14 mouse cellular contexts compared by ENCODE assay signal in the genomic region with DNA sequence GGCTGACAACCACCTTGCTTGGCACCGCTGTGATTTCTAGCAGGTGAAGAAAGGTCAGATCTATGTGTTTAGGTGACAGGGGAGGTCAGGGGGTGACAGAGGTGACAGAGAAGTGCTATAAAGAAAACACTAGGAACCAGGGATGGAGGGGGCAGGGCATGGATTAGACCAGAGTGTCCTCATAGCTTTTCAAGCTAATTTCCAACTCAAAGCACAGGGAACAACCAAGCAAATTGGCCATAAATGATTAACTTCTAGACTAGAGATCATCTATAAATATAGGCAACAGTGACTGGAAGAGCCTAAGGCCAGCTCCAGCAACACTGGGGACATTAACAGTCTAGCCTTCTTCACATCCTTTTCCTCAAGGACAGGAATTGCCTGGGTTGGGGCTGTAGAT.
A peak's percentile ranks its signal among the peaks of the same experiment; 100 is the strongest.
DNase-seq lines count a peak whose midpoint lies in the region; ATAC-seq and TF ChIP-seq lines count a peak whose summit lies in the region.
"Had no signal": no experiment of that assay in that cellular context is flagged by ENCODE, and none has a peak within 500 bp of the region (broad histone marks: within the 10 kb centered on the region; RNA-seq: fewer than 3 reads in every experiment).

No protein-coding gene starts in this region.

- H3K79me2 ChIP-seq in liver, adult 2 months (ENCODE audit: control insufficient read depth, insufficient read depth, low read length): no peaks in the 10 kb centered on the region

- no peaks in the 10 kb centered on the region for H3K27me3 ChIP-seq in neural tube, embryonic 13.5 days
- H3K27me3 ChIP-seq in liver, adult 2 months (ENCODE audit: control insufficient read depth, insufficient read depth, low read length): no peaks in the 10 kb centered on the region
- H3K27me3 ChIP-seq in neural tube, embryonic 15.5 days (replicated peaks): no peaks in the 10 kb centered on the region; the same call in 1 of the 2 replicates
- H3K27me3 ChIP-seq: embryonic facial prominence, embryonic 12.5 days; neural tube, embryonic 12.5 days had no signal

- H3K36me3 ChIP-seq in neural tube, embryonic 13.5 days: no peaks in the 10 kb centered on the region
- H3K36me3 ChIP-seq in liver, adult 2 months (ENCODE audit: control insufficient read depth, insufficient read depth, low read length): no peaks in the 10 kb centered on the region
- no peaks in the 10 kb centered on the region for H3K36me3 ChIP-seq in neural tube, embryonic 15.5 days
- H3K36me3 ChIP-seq: embryonic facial prominence, embryonic 12.5 days; heart, embryonic 10.5 days; neural tube, embryonic 12.5 days had no signal

- intact Hi-C loops in heart, postnatal 10 days (cut with DNase I): no loop called here

- WGBS in neural tube, embryonic 13.5 days: 66% methylated on average over 1 of the region's 1 CpGs
- 26% methylated on average over 1 of the region's 1 CpGs for WGBS in liver, adult 2 months
- WGBS in neural tube, embryonic 15.5 days: 71% methylated on average over 1 of the region's 1 CpGs

- H3K9ac ChIP-seq in neural tube, embryonic 13.5 days: no peak overlapping the region
- H3K9ac ChIP-seq in liver, adult 2 months (ENCODE audit: low read depth, low read length): no peak overlapping the region
- H3K9ac ChIP-seq in neural tube, embryonic 15.5 days (replicated peaks): no peak overlapping the region
- H3K9ac ChIP-seq: embryonic facial prominence, embryonic 12.5 days; neural tube, embryonic 12.5 days had no signal

- H3K9me3 ChIP-seq in neural tube, embryonic 13.5 days: no peaks in the 10 kb centered on the region
- H3K9me3 ChIP-seq in neural tube, embryonic 15.5 days (replicated peaks): no peaks in the 10 kb centered on the region
- H3K9me3 ChIP-seq: embryonic facial prominence, embryonic 12.5 days; heart, embryonic 10.5 days; neural tube, embryonic 12.5 days had no signal

- peak overlapping the region; percentile 35; the same call in 1 of the 2 replicates for H3K27ac ChIP-seq in neural tube, embryonic 13.5 days (replicated peaks)
- no peak overlapping the region for H3K27ac ChIP-seq in liver, adult 2 months (replicated peaks; ENCODE audit: insufficient read depth, low read depth, low read length)
- no peak overlapping the region for H3K27ac ChIP-seq in neural tube, embryonic 15.5 days (replicated peaks)
- H3K27ac ChIP-seq: embryonic facial prominence, embryonic 12.5 days; heart, embryonic 10.5 days; neural tube, embryonic 12.5 days had no signal

- no peak overlapping the region for H3K4me3 ChIP-seq in neural tube, embryonic 13.5 days
- H3K4me3 ChIP-seq in liver, adult 2 months (ENCODE audit: insufficient read depth, low read depth, low read length): no peak overlapping the region
- H3K4me3 ChIP-seq in neural tube, embryonic 15.5 days (replicated peaks): no peak overlapping the region
- H3K4me3 ChIP-seq: embryonic facial prominence, embryonic 12.5 days; heart, embryonic 10.5 days; neural tube, embryonic 12.5 days had no signal

- no peak for TF ChIP-seq CTCF in liver, adult 2 months (IDR thresholded peaks at IDR 0.05; ENCODE audit: low read depth, low read length)

- no peak for DNase-seq in neural tube, embryonic 10.5 days (ENCODE audit: extremely low spot score, low spot score)
- DNase-seq in kidney, adult 9 months: peak; percentile 84
- DNase-seq in liver, adult 2 months (ENCODE audit: extremely low read depth, low read depth, low spot score): peak; percentile 37
- no peak for DNase-seq in adipocyte (ENCODE audit: low spot score)
- DNase-seq in heart, postnatal 10 days: no peak
- no peak for DNase-seq in right cerebral cortex, postnatal 36 days (ENCODE audit: low spot score in 2 of 2)
- DNase-seq: lung, adult 18-20 months; thymus, postnatal 14 days had no signal

- H3K4me1 ChIP-seq in neural tube, embryonic 13.5 days (replicated peaks): peaks cover 18% of the 10 kb centered on the region
- peaks cover 2% of the 10 kb centered on the region; the same call in 1 of the 2 replicates for H3K4me1 ChIP-seq in liver, adult 2 months (ENCODE audit: control insufficient read depth, insufficient read depth, low read length)
- H3K4me1 ChIP-seq in neural tube, embryonic 15.5 days: peaks cover 11% of the 10 kb centered on the region; the same call in 1 of the 2 replicates
- H3K4me1 ChIP-seq: embryonic facial prominence, embryonic 12.5 days had no signal

- no peak for TF ChIP-seq POLR2A in liver, adult 2 months (IDR thresholded peaks at IDR 0.05; ENCODE audit: extremely low read depth, insufficient read depth, low read length)

- no peak overlapping the region for H3K4me2 ChIP-seq in neural tube, embryonic 13.5 days
- no peak overlapping the region for H3K4me2 ChIP-seq in neural tube, embryonic 15.5 days
- H3K4me2 ChIP-seq: embryonic facial prominence, embryonic 12.5 days; neural tube, embryonic 12.5 days had no signal

- no peak for ATAC-seq in neural tube, embryonic 13.5 days (ENCODE audit: low read depth)
- ATAC-seq in neural tube, embryonic 15.5 days (ENCODE audit: low FRiP score): peak; percentile 42; the same call in 1 of the 2 replicates
- ATAC-seq: activated CD4-positive, CD25-positive, alpha-beta regulatory T cell, adult 4 months had no signal

Comparison
In these comparisons a context has a peak if more than half of its experiments do, and no peak if none do; other contexts are left out.
1. DNase-seq: peak in kidney, adult 9 months (single experiment) and liver, adult 2 months (single experiment); none in neural tube, embryonic 10.5 days (single experiment), adipocyte (single experiment), heart, postnatal 10 days (0 of 2) and right cerebral cortex, postnatal 36 days (0 of 2).